Mouse (Mus musculus) retina, postnatal 7 days (tissue): ENCODE data around the gene Ccdc124.

ENCODE experiments used
- DNase-seq: peaks from one replicate; pipeline ENCODE4 v3.0.0-alpha.2; 2012; ENCODE audit warnings: low read depth, low spot score

Gene Ccdc124

DNA sequence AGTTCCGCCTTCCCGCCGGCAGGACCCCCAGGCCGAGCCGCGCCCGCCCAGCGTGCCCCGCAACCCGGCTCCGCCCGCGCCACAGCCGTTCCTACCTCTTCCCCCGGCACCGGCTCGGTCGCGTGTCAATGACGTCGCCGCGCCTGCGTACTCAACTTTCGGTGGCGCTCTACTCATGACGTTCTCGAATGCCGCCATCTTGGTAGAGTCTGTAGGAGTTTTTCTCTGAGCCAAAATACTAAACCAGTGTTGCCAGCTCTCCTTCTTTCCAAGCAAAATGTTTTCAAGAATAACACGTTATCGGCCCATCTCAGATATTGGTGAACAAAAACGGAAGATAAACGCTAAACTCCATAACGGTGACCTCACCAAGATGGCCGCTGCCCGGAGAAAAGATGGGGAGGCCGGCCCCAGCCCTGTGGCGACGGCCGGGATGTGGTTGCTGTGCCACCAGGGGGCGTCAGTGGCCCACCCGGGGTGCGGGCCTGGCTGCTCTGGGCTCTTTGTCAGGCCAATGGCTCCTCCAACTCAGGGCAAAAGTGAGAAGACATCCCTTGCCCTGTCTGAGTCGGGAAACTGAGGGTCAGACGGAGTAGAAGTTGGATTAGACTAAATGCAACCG lies at the start of gene Ccdc124:
Gene Ccdc124, minus strand, starts transcription at position 572 of the 622 bp plus-strand sequence.
- peak; percentile 92 for DNase-seq

DNA sequence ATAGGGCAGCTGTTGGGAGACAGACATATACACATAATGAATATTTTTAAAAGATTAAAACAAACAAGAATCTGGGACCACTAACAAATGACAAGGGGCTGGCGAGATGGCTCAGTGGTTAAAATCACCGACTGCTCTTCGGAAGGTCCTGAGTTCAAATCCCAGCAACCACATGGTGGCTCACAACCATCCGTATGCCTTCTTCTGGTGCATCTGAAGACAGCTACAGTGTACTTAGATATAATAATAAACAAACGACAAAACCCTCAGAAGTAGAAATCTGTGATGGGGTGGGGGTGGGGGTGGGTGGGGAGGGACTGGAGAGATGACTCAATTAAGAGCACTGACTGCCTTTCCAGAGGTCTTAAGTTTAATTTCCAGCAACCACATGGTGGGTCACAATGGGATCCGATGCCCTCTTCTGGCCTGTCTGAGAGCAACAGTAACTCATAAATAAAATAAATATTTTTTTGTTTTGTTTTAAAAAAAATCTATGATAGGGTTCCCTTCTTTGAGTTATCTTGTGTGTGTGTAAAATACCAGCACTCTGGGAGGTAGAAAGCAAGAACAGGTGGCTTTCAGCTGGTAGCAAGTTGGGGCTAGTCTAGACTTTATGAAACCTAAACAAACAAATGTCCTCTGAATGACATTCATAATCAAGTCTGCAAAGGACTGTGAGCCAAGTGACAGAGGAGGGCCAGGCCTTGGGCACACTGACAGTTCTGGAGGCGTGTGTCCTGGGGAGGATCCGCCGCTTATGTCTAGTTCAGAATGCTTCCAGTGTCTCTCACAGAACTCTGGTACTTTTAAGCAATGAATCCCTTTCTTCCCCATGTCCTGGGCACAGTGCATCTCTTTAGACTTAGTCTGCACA lies 46.6 kb upstream of the Ccdc124 start:
- DNase-seq = no peak

DNA sequence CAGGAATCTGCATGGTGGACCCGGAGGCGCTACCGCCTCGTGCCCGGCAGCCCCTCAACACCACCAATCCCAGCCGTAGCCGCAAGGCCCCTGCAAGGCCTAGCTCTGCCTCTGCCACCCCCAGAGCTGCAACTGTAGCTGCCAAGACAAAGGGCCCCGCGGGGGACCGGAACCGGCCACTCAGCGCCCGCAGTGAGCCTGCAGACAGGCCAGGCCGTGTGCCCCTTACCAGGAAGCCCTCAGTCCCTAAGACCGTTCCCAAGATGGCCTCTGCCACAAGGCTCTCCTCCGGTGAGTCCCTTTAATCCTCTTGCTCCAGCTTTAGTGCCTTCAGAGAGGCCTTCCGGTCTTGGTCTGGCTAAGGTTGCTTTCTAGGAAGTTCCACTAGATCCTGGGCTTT lies 41.0 kb upstream of the Ccdc124 start:
- DNase-seq = no peak

DNA sequence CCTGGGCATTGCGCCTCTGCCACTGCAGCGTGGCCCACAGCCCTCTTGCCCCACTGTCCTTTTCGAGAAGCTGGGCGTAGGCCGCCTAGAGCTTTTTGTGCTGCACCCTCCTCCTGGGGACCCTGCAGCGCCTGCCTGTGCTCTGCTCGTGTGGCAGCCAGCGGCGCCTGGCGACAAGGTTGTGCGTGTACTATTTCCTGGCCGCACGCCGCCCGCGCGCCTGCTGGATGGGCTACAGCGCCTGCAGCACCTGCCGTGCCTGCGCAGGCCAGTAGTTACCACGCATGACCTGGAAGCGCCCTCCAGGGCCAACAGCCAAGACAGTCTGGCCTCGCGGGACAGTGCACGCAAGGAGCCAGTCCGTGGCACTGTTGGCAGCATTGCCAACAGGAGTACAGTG lies 39.8 kb upstream of the Ccdc124 start:
- no peak for DNase-seq

DNA sequence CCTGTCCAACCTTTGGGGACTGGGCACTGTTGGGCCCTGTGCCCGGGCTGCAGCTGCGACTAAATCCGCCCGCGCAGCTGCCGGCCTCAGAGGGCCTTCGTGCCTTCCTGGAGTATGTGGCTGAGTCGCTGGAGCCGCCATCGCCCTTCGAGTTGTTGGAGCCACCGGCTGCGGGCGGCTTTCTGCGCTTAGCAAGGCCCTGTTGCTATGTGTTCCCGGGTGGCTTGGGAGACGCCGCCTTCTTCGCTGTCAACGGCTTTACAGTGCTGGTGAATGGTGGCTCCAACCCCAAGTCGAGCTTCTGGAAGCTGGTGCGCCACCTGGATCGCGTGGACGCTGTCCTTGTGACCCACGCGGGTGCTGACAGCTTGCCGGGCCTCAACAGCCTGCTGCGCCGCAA lies 39.2 kb upstream of the Ccdc124 start:
- no peak for DNase-seq

DNA sequence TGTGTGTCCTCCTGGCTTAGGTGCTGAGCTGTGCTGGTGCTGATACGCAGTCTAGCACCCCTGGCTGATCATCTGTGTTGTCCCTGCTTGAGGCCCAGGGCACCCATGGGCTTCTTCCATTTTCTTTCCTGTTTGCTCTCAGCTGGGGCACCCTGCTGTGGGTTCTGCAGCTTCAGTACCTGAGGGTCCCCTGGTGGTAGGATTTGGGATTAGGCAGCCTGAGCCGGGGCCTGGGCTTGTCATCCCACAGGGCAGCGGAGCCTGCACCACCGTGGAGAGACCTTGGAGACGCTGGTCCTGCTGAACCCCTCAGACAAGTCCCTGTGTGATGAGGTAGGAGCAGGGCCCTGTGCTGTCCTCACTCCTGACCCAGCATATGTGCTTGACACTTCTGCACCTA lies 37.9 kb upstream of the Ccdc124 start:
- no peak for DNase-seq

DNA sequence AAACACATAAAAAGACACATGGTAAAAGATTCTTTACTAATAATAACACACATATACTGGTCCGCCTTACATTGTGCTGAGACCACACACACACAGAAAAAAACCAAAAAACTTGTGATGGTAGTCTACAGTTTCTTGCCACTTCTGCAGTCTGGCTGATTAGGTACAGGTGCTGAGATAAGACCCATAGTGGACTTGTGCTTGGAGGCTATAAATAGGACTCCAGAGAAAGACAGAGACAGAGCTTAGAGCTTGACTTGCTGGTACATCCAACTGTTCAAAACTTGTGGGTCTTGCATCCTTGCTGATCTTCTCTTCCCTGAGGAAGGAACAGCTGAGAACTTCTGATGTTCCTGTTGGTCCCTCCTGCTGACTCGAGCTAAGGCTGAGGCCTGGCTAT lies 33.8 kb upstream of the Ccdc124 start:
- no peak for DNase-seq

DNA sequence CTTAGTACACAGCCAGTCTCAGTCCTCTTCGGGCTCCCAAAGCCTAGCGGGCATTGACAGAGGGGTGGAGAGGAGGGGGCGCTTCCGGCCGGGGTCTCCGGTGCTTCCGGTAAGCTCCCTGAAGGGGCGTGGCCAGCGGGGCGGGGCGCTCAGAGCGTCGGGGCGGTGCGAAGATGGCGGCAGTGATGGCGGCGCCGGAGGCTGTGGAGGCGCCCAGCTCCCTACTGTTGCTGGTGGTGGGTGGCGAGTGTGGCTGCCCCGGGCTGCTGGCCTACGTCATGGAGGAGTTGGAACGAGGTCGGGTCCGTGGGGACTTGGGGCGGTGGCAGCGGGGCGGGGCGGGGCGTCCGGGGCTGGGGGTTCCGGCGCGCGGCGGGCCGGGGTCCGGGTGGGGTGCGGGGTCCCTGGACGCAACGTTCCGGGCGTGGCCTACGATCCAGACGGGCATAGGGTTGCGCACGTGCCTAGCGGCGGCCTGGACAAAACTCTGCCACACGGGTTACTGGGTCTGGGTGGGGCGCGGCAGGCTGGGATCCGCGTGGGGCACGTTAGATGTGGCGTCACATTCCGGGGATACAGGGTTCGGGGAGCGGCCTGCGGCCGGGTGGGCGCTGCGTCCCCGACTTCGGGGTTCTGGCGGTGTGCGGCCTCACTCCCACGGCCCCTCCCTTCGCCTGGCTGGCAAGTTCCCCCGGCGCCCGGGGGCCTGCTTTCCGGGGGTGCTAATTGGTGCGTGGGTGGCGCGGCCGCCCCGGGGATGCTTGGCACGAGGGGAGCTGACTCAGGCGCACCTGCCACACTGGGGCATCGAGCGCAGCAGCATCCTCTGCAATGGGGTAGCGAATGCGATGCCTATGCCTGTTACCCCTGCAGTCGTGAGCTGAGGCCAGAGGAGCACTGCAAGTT lies 32.3 kb upstream of the Ccdc124 start, which contains the start of gene Map1s:
Gene Map1s, plus strand, starts transcription at position 102 of the 906 bp plus-strand sequence.
- DNase-seq = peak; percentile 82

DNA sequence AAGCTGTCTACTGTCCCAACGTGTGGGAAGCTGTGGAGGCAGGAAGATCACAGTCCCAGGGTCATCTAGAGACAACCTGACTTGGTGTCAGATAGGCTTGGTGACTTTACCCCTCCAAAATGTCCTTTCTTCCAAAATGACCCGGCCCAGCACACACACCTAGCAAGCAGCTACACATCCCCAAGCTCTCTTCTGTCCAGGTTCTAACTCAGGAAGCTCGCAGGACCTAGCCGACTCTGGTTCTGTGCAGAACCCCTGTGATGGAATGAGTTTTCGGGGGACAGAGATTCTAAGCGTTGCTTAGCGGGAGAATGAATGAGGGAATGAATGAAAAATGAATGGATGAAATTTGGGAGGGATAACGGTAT lies 31.7 kb upstream of the Ccdc124 start:
- no peak for DNase-seq

DNA sequence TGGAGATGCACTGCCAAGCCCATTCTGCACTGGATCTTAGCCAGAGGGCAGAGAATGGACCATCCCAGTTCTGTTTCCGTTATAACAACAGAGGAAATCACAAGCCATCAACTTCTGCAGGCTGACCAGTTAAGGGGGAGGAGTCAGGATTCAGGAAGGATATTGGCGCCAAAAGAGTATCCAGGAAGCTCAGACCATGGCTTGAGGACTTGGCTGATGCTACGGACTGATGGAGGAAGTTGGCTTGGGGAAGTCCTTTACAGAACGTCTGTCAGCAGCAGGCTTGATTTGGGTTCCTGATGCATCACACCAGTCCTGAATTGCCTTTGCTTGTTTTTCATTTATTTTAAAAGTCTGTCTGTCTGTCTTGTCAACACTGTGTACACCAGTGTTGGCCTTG lies 30.8 kb upstream of the Ccdc124 start:
- DNase-seq = no peak

DNA sequence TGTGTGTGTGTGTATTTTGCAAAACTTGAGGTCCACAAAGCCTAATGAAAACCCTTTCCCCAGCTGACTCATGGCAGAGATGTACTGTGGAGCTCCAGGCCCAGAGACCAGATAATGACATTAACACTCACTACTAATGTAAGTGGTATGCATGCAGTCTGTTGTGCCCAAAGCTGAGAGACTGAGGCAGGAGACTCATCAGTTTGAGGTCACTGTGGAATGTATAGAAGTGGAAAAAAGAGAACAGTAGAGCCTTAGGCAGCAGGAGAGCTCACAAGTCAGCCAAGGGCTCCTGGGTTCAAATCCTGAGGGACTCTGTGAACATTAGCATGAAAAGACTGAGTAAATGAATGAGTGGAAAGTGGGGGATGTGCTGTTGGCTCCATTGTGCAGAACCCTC lies 29.8 kb upstream of the Ccdc124 start:
- DNase-seq = no peak

DNA sequence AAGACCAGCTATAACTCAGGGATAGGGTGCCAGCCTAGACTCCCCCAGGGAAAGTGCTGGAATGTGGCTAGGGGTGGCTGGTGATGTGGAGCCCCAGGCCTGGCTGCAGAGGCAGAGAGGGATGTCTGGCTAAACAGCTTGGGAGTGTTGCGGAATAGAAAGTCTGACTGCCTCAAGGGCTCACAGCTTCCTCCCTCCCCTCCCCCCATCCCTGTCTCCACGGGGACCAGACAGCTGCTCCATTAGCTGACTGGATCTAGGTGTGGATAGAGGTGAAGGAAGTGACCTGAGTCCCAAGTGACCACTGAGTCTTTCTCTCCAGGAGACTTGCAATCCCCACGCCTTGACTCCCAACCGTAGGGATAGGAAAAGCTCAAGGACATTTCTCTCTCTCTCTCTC lies 29.4 kb upstream of the Ccdc124 start:
- no peak for DNase-seq

DNA sequence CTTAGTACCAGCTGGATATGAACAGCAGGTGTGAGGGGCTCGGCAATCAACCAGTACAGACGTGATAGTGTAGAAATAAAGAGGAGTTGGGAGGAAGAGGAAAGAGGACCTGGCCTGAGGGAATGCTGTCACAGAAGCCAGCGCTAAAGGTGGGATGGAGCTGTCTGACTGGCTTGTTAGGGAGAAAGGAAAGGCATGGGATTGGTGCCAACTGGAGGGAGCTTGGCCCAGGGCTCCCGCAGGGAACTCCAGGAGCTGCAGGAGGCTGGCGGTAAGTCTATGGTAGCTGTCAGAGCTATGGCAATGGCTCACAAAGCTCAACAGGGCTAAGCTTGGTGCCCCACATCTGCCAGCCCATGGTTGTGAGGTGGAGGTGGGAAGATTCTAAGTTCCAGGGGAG lies 28.5 kb upstream of the Ccdc124 start:
- no peak for DNase-seq

DNA sequence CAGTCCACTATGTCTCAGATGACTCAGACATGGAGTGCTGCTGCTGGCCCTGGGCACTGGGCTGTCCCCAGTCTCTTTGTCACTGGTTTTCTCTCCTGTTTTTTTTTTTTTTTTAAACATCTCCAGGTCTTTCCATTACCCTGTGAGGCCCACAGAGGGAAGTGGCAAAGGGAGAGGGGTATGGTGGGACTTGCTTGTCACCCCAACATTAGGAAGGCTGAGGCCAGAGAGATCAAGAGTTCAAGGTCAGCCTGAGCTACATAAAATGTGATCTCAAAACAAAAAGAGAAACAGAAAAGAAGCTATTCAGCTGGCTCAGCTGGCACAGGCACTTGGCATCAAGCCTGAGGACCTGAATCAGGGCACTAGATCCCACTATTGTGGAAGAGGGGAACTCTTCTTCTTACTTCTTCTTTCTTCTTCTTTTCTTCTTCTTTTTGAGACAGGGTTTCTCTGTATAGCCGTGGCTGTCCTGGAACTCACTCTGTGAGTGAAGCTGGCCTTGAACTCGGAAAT lies 27.2 kb upstream of the Ccdc124 start:
- no peak for DNase-seq

DNA sequence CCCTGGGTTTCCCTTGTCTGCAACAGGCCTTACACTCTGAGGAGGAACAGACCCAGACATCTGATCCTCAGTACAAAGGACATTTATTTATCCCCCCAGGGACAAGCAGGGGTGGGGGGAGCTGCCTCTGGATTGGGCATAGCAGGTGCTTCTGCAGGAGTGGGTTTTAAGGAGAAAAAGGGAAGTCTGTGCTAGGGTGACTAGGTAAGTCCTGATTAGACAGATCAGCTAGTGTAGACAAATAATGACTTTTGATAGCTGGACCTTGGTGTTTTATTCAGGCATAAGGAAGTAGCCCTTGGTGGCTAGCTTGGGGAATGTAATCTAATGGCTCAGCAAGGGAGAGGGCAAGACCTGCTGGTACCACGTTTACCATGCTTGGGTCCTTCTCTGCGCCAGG lies 25.5 kb upstream of the Ccdc124 start:
- DNase-seq = no peak

DNA sequence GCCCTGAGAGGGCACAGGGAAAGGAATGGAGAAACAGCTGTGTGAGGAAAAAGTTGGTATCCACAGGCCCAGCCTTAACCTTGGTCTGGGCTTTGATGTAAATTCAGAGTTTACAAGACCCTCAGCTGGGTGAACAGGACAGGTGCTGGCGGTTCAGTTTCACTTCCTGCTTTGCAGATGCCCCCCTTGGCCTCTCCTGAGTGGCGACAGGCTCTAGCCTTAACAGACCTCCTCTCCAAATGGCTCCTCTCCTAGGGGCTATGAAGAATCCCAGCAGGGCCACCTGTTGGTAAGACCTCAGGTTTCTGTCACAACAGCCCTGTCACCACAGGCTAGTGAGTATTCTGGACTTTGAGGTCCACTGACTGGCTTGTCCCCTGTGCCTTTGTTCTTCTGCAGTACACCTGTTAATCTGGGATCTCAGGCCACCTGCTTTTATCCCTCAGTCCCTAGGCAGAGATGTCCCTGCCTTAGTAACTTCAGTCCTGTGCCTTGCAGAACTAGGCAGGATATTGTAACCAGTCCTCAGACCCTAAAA lies 25.0 kb upstream of the Ccdc124 start:
- no peak for DNase-seq

DNA sequence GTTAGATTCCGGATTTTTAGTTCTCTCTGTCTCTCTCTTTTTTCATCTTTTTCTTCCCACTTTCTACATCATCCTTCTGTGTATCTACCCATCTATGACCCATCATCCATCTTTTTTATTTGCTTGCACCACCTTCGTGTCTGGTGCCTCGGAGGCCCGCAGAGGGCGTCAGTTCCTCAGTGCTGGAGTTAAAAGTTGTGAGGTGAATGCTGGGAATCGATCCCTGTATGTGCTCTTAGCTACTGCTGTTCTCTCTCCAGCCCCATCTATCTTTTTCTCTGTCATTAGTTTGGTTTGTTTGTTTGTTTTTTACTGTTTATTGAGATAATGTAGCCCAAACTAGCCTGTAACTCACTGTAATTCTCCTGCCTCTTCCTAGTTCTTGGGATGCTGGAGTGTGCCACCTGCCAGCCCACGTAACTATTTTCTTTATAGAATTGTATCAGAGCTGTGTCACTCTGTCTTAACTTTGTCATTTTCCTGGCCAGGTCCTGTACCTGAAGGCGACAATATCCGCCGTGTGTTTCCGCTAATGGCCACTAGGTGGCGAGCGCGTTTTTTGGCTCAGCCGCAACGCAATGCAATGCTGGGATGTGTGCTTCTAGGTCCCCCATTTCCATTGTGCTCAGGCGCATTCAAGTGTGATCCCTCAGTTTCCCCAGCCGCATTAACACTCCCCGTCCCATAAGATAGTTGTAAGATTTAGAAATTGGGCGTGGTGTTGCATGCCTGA lies 24.1 kb upstream of the Ccdc124 start:
- peak; percentile 66 for DNase-seq

DNA sequence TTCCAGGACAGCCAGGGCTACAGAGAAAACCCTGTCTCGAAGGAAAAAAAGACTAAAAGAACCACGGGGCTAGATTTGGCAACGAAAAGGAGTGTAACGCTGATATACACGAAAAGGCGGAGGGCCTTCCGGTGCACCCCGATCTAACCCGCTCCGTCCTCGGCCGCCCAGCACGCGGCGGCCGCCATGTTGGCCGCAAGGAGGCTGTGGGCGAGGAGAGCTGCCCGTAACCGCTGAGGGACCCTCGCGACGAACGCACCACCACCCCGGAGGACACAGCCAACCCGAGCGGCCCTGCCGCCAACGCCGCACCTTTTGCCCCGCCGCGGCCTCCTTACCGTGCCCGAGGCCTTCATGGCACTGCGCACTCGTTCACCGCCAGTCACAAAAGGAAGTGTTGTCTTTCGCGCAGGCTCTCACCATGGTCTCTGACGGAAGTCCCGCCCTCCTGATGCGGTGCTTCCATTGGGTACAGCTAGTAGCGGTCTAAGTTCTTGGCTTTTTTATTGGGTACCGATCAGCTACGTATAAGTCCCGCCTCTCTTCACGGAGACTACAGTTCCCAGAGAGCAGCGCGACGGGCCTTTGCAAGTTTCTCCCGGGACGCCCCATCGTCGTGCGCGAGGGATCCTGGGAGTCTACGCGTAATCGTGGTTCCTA lies 23.4 kb upstream of the Ccdc124 start, which contains the start of gene Rpl18a:
Gene Rpl18a, minus strand, starts transcription at position 392 of the 660 bp plus-strand sequence.
- DNase-seq = peak; percentile 98

DNA sequence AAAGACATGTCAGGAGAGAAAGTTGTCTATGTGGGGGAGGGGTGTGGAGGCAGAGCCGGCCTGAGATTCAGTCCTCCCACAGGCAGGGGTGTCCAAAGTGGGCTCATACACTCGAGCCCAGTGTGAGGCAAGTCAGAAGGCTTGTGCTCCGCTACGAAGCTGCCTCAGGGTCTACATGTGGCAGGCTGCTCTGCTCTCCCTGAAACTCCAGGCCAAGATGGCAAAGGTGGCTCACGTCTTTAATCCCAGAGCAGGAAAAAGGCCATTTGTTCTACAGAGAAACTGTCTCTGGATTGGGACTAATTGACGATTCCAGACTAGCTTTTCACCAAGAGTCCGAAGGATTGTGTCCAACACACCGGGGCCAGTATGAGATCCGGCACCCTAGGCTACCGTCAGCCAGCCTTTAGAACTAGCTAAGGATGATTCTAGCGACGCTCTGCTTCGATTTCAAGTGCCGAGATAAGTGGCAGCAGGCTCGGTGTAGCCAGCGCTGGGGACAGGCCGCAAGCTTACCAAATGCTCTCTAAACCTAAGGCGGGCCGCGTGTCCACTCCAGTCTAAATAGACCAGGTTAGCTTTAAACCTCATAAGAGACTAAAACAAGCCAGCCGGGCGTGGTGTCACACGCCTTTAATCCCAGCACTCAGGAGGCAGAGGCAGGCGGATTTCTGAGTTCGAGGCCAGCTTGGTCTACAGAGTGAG lies 22.7 kb upstream of the Ccdc124 start:
- DNase-seq = no peak
